Mouse (Mus musculus): ENCODE data around the gene Rnft2. TPM values are rescaled to one million over a fixed set of nuclear protein-coding genes. Genes with fewer than 3 reads are reported as not detected.

Rnft2 gene
- polyA plus RNA-seq, 2 experiments: 3.1 to 31.4 TPM

DNA sequence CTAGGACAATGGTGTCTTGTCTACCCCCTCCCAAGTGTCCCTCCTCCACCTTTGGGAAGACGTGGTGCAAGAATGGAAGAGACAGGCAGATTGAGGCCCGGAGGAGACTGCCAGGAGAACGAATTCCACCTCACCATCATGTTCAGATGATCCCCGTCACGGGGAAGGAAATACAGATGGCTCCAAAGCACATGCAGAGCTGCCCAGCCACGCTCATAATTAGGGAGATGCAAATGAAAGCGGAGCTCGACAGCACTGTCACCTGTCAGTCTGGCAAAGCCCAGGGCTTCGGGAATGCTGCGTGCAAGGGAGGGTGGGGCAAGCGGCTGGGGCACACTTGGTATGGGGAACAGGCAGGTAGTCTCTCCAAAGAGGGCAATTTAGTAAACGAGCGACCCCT lies 47.5 kb downstream of the Rnft2 start:
- WGBS: 70% methylated on average over 13 of the region's 13 CpGs
- no peaks in the 10 kb centered on the region for H3K4me1 ChIP-seq (ENCODE audit: control insufficient read depth, insufficient read depth, low read length)
- no peak overlapping the region for H3K4me2 ChIP-seq (replicated peaks; ENCODE audit: low read depth, low read length, severe bottlenecking)
- H3K9ac ChIP-seq (ENCODE audit: low read depth, low read length, severe bottlenecking): no peak overlapping the region
- no peak for TF ChIP-seq POLR2A (IDR thresholded peaks at IDR 0.05; ENCODE audit: borderline replicate concordance, extremely low read depth, insufficient read depth, insufficient read length)
- H3K36me3 ChIP-seq (ENCODE audit: control insufficient read depth, insufficient read depth, low read length): peaks cover 8% of the 10 kb centered on the region
- H3K27ac ChIP-seq (replicated peaks; ENCODE audit: low read depth, low read length): no peak overlapping the region
- no peaks in the 10 kb centered on the region for H3K9me3 ChIP-seq (ENCODE audit: control insufficient read depth, low read length)
- H3K27me3 ChIP-seq (ENCODE audit: control insufficient read depth, insufficient read depth, low read length): no peaks in the 10 kb centered on the region
- no peak for ATAC-seq (ENCODE audit: low FRiP score, low read depth)
- no peak for DNase-seq (ENCODE audit: low spot score)
- no peak overlapping the region for H3K4me3 ChIP-seq (replicated peaks; ENCODE audit: low read length)

GRCm38 (mm10) chr5:118192221-118192620 lies 52.7 kb downstream of the Rnft2 start:
- no peaks in the 10 kb centered on the region for H3K9me3 ChIP-seq (ENCODE audit: control insufficient read depth, low read length)
- H3K4me2 ChIP-seq (replicated peaks; ENCODE audit: low read depth, low read length, severe bottlenecking): no peak overlapping the region
- H3K4me1 ChIP-seq (ENCODE audit: control insufficient read depth, insufficient read depth, low read length): no peaks in the 10 kb centered on the region
- H3K27ac ChIP-seq (replicated peaks; ENCODE audit: low read depth, low read length): no peak overlapping the region
- no peak overlapping the region for H3K4me3 ChIP-seq (replicated peaks; ENCODE audit: low read length)
- WGBS: 25% methylated on average over 16 of the region's 18 CpGs
- H3K27me3 ChIP-seq (ENCODE audit: control insufficient read depth, insufficient read depth, low read length): no peaks in the 10 kb centered on the region
- DNase-seq (ENCODE audit: low spot score): no peak
- no peaks in the 10 kb centered on the region for H3K36me3 ChIP-seq (ENCODE audit: control insufficient read depth, insufficient read depth, low read length)
- ATAC-seq (ENCODE audit: low FRiP score, low read depth): no peak
- no peak overlapping the region for H3K9ac ChIP-seq (ENCODE audit: low read depth, low read length, severe bottlenecking)
- no peak for TF ChIP-seq POLR2A (IDR thresholded peaks at IDR 0.05; ENCODE audit: borderline replicate concordance, extremely low read depth, insufficient read depth, insufficient read length)

DNA sequence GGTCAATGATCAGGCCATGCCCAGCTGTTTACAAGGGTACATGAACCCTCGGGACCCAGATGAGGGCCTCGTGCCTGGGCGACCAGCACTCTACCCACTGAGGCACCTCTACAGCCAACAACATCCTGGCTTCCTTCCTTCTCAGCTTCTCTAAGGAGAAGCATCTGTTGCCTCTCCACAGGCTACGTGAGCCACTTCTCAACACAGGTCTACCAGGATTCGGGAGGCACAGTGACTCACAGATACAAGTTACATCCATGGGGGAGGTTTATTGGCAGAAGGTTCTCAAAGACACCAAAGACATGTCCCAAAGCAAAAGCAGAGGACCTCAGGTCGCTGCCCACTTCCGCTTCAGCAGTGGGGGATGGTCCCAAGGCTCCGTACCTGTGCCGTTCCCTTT lies 54.4 kb downstream of the Rnft2 start:
- TF ChIP-seq POLR2A (IDR thresholded peaks at IDR 0.05; ENCODE audit: borderline replicate concordance, extremely low read depth, insufficient read depth, insufficient read length): no peak
- no peaks in the 10 kb centered on the region for H3K4me1 ChIP-seq (ENCODE audit: control insufficient read depth, insufficient read depth, low read length)
- WGBS: 82% methylated on average over 9 of the region's 9 CpGs
- H3K9me3 ChIP-seq (ENCODE audit: control insufficient read depth, low read length): no peaks in the 10 kb centered on the region
- DNase-seq (ENCODE audit: low spot score): no peak
- H3K27ac ChIP-seq (replicated peaks; ENCODE audit: low read depth, low read length): no peak overlapping the region
- no peak overlapping the region for H3K4me2 ChIP-seq (replicated peaks; ENCODE audit: low read depth, low read length, severe bottlenecking)
- no peak for ATAC-seq (ENCODE audit: low FRiP score, low read depth)
- no peak overlapping the region for H3K9ac ChIP-seq (ENCODE audit: low read depth, low read length, severe bottlenecking)
- H3K27me3 ChIP-seq (ENCODE audit: control insufficient read depth, insufficient read depth, low read length): no peaks in the 10 kb centered on the region
- no peak overlapping the region for H3K4me3 ChIP-seq (replicated peaks; ENCODE audit: low read length)
- no peaks in the 10 kb centered on the region for H3K36me3 ChIP-seq (ENCODE audit: control insufficient read depth, insufficient read depth, low read length)

DNA sequence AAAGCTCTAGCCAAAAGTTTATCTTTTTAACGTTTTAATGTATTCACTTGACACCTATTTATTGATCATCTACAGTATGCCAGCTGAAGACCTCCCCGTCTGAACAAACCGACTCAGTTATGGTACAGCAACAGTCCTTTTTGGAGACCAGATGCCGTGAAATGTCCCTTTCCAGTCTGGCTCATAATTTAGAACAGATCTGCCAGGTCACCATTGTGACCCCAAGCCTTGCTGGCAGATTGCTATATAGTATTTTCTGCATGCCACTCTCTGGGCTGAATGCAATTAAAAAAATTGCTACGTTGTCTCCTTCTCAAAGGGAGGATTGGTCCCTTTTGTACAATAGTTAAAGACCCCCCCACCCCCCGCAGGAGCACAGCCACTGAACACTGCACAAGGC lies 56.6 kb downstream of the Rnft2 start:
- no peak for TF ChIP-seq POLR2A (IDR thresholded peaks at IDR 0.05; ENCODE audit: borderline replicate concordance, extremely low read depth, insufficient read depth, insufficient read length)
- Histone ChIP-seq H3K27me3 (ENCODE audit: control insufficient read depth, insufficient read depth, low read length) (no peaks in the 10 kb centered on the region), H3K27ac (replicated peaks; ENCODE audit: low read depth, low read length) (no peak overlapping the region), H3K4me3 (replicated peaks; ENCODE audit: low read length) (no peak overlapping the region), H3K4me2 (replicated peaks; ENCODE audit: low read depth, low read length, severe bottlenecking) (no peak overlapping the region), H3K36me3 (ENCODE audit: control insufficient read depth, insufficient read depth, low read length) (no peaks in the 10 kb centered on the region), H3K9me3 (ENCODE audit: control insufficient read depth, low read length) (no peaks in the 10 kb centered on the region), H3K4me1 (ENCODE audit: control insufficient read depth, insufficient read depth, low read length) (no peaks in the 10 kb centered on the region), H3K9ac (ENCODE audit: low read depth, low read length, severe bottlenecking) (no peak overlapping the region)
- ATAC-seq (ENCODE audit: low FRiP score, low read depth) (no peak), DNase-seq (ENCODE audit: low spot score) (no peak)
- WGBS: 24% methylated on average over 6 of the region's 6 CpGs

DNA sequence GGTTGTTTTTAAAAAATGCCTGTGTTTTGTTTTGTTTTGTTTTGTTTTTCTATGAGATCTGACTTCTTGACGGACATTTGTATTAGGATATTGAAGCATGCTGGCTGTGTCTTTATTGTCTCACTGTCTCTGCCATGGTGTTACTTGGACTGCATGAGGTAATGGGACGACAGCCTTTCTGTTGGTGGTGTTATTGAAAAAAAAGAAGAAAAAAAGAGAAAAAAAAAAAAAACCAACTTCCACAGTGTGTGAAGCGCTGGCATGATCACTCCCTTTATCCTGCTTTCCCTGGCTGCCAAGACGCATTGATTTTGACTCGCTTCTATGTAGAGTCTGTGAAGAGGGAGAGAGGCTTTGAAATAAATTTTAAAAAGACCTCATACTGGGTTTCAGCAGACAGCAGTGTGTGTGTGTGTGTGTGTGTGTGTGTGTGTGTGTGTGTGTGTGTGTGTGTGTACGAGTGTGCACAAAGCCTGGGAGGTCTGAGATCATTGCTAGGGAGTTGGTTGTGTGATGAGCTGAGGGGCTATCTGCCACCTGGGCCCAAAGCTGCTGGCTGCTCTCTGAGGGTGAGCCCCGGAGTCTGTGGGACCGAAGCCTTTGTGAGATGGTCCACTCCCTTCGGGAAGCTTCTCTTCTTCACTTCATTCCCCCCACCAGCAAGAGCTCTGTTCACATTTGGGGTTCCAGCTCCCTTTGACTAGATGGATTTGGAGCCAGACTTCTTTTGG lies 57.8 kb downstream of the Rnft2 start:
- no peaks in the 10 kb centered on the region for H3K36me3 ChIP-seq (ENCODE audit: control insufficient read depth, insufficient read depth, low read length)
- 85% methylated on average over 9 of the region's 9 CpGs for WGBS
- no peaks in the 10 kb centered on the region for H3K4me1 ChIP-seq (ENCODE audit: control insufficient read depth, insufficient read depth, low read length)
- H3K9ac ChIP-seq (ENCODE audit: low read depth, low read length, severe bottlenecking): no peak overlapping the region
- H3K27ac ChIP-seq (replicated peaks; ENCODE audit: low read depth, low read length): no peak overlapping the region
- H3K4me2 ChIP-seq (replicated peaks; ENCODE audit: low read depth, low read length, severe bottlenecking): no peak overlapping the region
- DNase-seq (ENCODE audit: low spot score) (no peak), ATAC-seq (ENCODE audit: low FRiP score, low read depth) (no peak)
- no peaks in the 10 kb centered on the region for H3K9me3 ChIP-seq (ENCODE audit: control insufficient read depth, low read length)
- TF ChIP-seq POLR2A (IDR thresholded peaks at IDR 0.05; ENCODE audit: borderline replicate concordance, extremely low read depth, insufficient read depth, insufficient read length): no peak
- H3K27me3 ChIP-seq (ENCODE audit: control insufficient read depth, insufficient read depth, low read length): no peaks in the 10 kb centered on the region
- H3K4me3 ChIP-seq (replicated peaks; ENCODE audit: low read length): no peak overlapping the region

Measured in limb, embryonic 14.5 days (tissue).